Mouse (Mus musculus): ENCODE measurements around the gene Igsf8. TPM values are rescaled to one million over a fixed set of nuclear protein-coding genes. Genes with fewer than 3 reads are reported as not detected.

The Igsf8 gene
- polyA plus RNA-seq, 1 experiment from 2014 or later, result 24.7 TPM

DNA sequence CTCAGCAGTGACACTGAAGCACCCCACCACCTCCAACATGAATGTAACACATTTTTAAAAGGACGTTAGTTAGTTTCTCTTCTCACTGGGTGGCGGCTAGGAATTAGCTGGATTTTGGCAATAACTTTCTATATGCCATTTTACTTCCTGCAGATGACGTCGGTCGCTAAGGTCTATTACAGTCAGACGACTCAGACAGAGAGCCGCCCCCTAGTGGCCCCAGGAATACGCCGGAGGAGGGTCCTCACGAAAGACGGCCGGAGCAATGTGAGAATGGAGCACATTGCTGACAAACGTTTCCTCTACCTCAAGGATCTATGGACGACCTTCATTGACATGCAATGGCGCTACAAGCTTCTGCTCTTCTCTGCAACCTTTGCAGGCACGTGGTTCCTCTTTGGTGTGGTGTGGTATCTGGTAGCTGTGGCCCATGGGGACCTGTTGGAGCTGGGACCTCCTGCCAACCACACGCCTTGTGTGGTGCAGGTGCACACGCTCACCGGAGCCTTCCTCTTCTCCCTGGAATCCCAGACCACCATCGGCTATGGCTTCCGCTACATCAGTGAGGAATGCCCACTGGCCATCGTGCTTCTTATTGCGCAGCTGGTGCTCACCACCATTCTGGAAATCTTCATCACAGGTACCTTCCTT lies 107.5 kb downstream of the Igsf8 start:
- WGBS, result 16% methylated on average over 23 of the region's 23 CpGs
- peak overlapping the region; percentile 50 for H3K4me2 ChIP-seq (ENCODE audit: low read length)
- H3K4me1 ChIP-seq (ENCODE audit: control insufficient read depth in 2 of 2, insufficient read depth in 2 of 2, low read length in 2 of 2), result peaks cover 2 to 5% of the 10 kb centered on the region in 2 experiments; a peak in 3 of 4 replicates
- H3K9ac ChIP-seq (ENCODE audit: low read length), result no peak overlapping the region
- ATAC-seq (ENCODE audit: insufficient number of reproducible peaks, insufficient read depth, low FRiP score, low read depth), result no peak
- no peaks in the 10 kb centered on the region for H3K36me3 ChIP-seq (ENCODE audit: control insufficient read depth, insufficient read depth, low read length)
- H3K9me3 ChIP-seq (ENCODE audit: control insufficient read depth, low read length), result no peaks in the 10 kb centered on the region
- peaks cover 14% of the 10 kb centered on the region for H3K27me3 ChIP-seq (ENCODE audit: control insufficient read depth, insufficient read depth, low read length)
- no peak overlapping the region for H3K27ac ChIP-seq (replicated peaks in 1 of 2; ENCODE audit: control insufficient read depth in 1 of 2, insufficient read depth in 1 of 2, low read depth in 2 of 2, low read length in 2 of 2)
- no peak overlapping the region for H3K4me3 ChIP-seq (ENCODE audit: control insufficient read depth in 1 of 2, insufficient read depth in 1 of 2, low read depth in 1 of 2, low read length in 2 of 2)

Other genes with a start within 250 kb of the Igsf8 start
- 9.2 and 10.0 TPM in 2 replicates for gene Vangl2, start 233.2 kb upstream of the Igsf8 start, polyA plus RNA-seq (2014; fragmentation: Nextera tagmentation; extraction: Ambion mirVana)
- not detected in 2 replicates for gene Nhlh1, start 204.1 kb upstream of the Igsf8 start, polyA plus RNA-seq (2014; fragmentation: Nextera tagmentation; extraction: Ambion mirVana)
- gene Copa, start 179.1 kb upstream of the Igsf8 start, polyA plus RNA-seq (2014; fragmentation: Nextera tagmentation; extraction: Ambion mirVana), result 157 and 163 TPM in 2 replicates
- 120 TPM in 2 replicates for gene Ncstn, start 178.8 kb upstream of the Igsf8 start, polyA plus RNA-seq (2014; fragmentation: Nextera tagmentation; extraction: Ambion mirVana)
- 119 and 136 TPM in 2 replicates for gene Pex19, start 134.9 kb upstream of the Igsf8 start, polyA plus RNA-seq (2014; fragmentation: Nextera tagmentation; extraction: Ambion mirVana)
- 101 and 104 TPM in 2 replicates for gene Dcaf8, start 113.6 kb upstream of the Igsf8 start, polyA plus RNA-seq (2014; fragmentation: Nextera tagmentation; extraction: Ambion mirVana)
- gene Pea15a, start 54.8 kb upstream of the Igsf8 start, polyA plus RNA-seq (2014; fragmentation: Nextera tagmentation; extraction: Ambion mirVana), result 160 and 166 TPM in 2 replicates
- 138 and 148 TPM in 2 replicates for gene Casq1, start 41.8 kb upstream of the Igsf8 start, polyA plus RNA-seq (2014; fragmentation: Nextera tagmentation; extraction: Ambion mirVana)
- gene Atp1a4, start 3.2 kb upstream of the Igsf8 start, polyA plus RNA-seq (2014; fragmentation: Nextera tagmentation; extraction: Ambion mirVana), result 0.23 and 0.26 TPM in 2 replicates
- 5.3 and 7.3 TPM in 2 replicates for gene Atp1a2, start 36.4 kb downstream of the Igsf8 start, polyA plus RNA-seq (2014; fragmentation: Nextera tagmentation; extraction: Ambion mirVana)
- gene Kcnj9, start 67.7 kb downstream of the Igsf8 start, polyA plus RNA-seq (2014; fragmentation: Nextera tagmentation; extraction: Ambion mirVana), result not detected in 2 replicates
- not detected in 2 replicates for gene Kcnj10, start 79.6 kb downstream of the Igsf8 start, polyA plus RNA-seq (2014; fragmentation: Nextera tagmentation; extraction: Ambion mirVana)
- gene Pigm, start 114.9 kb downstream of the Igsf8 start, polyA plus RNA-seq (2014; fragmentation: Nextera tagmentation; extraction: Ambion mirVana), result 5.6 and 6.3 TPM in 2 replicates
- gene Slamf9, start 213.7 kb downstream of the Igsf8 start, polyA plus RNA-seq (2014; fragmentation: Nextera tagmentation; extraction: Ambion mirVana), result 1.5 and 1.6 TPM in 2 replicates
- 2.0 and 5.0 TPM in 2 replicates for gene Igsf9, start 220.1 kb downstream of the Igsf8 start, polyA plus RNA-seq (2014; fragmentation: Nextera tagmentation; extraction: Ambion mirVana)
- 187 and 196 TPM in 2 replicates for gene Tagln2, start 238.4 kb downstream of the Igsf8 start, polyA plus RNA-seq (2014; fragmentation: Nextera tagmentation; extraction: Ambion mirVana)